Mouse (Mus musculus): ENCODE results near the gene Grasp.

Gene Grasp

GRCm38 (mm10) chr15:101194951-101195823, 28.8 kb upstream of the Grasp start:
- peak; percentile 62 for DNase-seq (ENCODE audit: low read depth, low spot score)

GRCm38 (mm10) chr15:101196079-101196795, 27.8 kb upstream of the Grasp start:
- DNase-seq (ENCODE audit: low read depth, low spot score), result peak; percentile 45

GRCm38 (mm10) chr15:101196961-101197360, 27.0 kb upstream of the Grasp start:
- no peak for DNase-seq (ENCODE audit: low read depth, low spot score)

GRCm38 (mm10) chr15:101197497-101198179, 26.4 kb upstream of the Grasp start:
- no peak for DNase-seq (ENCODE audit: low read depth, low spot score)

- peak; percentile 79 for DNase-seq (ENCODE audit: low read depth, low spot score)
These were observed 25.8 kb upstream of the Grasp start for GRCm38 (mm10) chr15:101198218-101198617.

- no peak for DNase-seq (ENCODE audit: low read depth, low spot score)
These were observed 25.1 kb upstream of the Grasp start for GRCm38 (mm10) chr15:101198850-101199249.

- DNase-seq (ENCODE audit: low read depth, low spot score), result no peak
These were observed 23.2 kb upstream of the Grasp start for GRCm38 (mm10) chr15:101200777-101201295.

- no peak for DNase-seq (ENCODE audit: low read depth, low spot score)
These were observed 22.6 kb upstream of the Grasp start for GRCm38 (mm10) chr15:101201414-101201813.

GRCm38 (mm10) chr15:101203673-101204072, 20.3 kb upstream of the Grasp start:
- DNase-seq (ENCODE audit: low read depth, low spot score), result no peak

GRCm38 (mm10) chr15:101204781-101205180, 19.2 kb upstream of the Grasp start:
- DNase-seq (ENCODE audit: low read depth, low spot score), result no peak

- DNase-seq (ENCODE audit: low read depth, low spot score), result peak; percentile 77
These were observed 13.8 kb upstream of the Grasp start for GRCm38 (mm10) chr15:101210228-101210627.

GRCm38 (mm10) chr15:101210998-101211613, 12.9 kb upstream of the Grasp start:
- no peak for DNase-seq (ENCODE audit: low read depth, low spot score)

GRCm38 (mm10) chr15:101212435-101212834, 11.6 kb upstream of the Grasp start:
- DNase-seq (ENCODE audit: low read depth, low spot score), result no peak

- peak; percentile 42 for DNase-seq (ENCODE audit: low read depth, low spot score)
These were observed 8.9 kb upstream of the Grasp start for GRCm38 (mm10) chr15:101215136-101215535.

GRCm38 (mm10) chr15:101216036-101216435, 8.0 kb upstream of the Grasp start:
- no peak for DNase-seq (ENCODE audit: low read depth, low spot score)

GRCm38 (mm10) chr15:101220905-101221297, 3.1 kb upstream of the Grasp start:
- peak; percentile 63 for DNase-seq (ENCODE audit: low read depth, low spot score)

- DNase-seq (ENCODE audit: low read depth, low spot score), result peak; percentile 84
These were observed 2.5 kb upstream of the Grasp start for GRCm38 (mm10) chr15:101221298-101222104.

GRCm38 (mm10) chr15:101222897-101223482, 998 bp upstream of the Grasp start:
- no peak for DNase-seq (ENCODE audit: low read depth, low spot score)

- DNase-seq (ENCODE audit: low read depth, low spot score), result no peak
These were observed 392 bp upstream of the Grasp start for GRCm38 (mm10) chr15:101223596-101223995.

- peak; percentile 46 for DNase-seq (ENCODE audit: low read depth, low spot score)
These were observed 989 bp downstream of the Grasp start for GRCm38 (mm10) chr15:101224977-101225376.

Data from 3T3-L1 (cell line).